Mouse (Mus musculus): ENCODE data around the gene Flii. TPM values are rescaled to one million over a fixed set of nuclear protein-coding genes. Genes with fewer than 3 reads are reported as not detected.
A peak's percentile ranks its signal among the peaks of the same experiment; 100 is the strongest.

The Flii gene
- polyA plus RNA-seq (2015; fragmentation: Nextera tagmentation; extraction: Ambion mirVana): 83.3 and 94.4 TPM in 2 replicates

DNA sequence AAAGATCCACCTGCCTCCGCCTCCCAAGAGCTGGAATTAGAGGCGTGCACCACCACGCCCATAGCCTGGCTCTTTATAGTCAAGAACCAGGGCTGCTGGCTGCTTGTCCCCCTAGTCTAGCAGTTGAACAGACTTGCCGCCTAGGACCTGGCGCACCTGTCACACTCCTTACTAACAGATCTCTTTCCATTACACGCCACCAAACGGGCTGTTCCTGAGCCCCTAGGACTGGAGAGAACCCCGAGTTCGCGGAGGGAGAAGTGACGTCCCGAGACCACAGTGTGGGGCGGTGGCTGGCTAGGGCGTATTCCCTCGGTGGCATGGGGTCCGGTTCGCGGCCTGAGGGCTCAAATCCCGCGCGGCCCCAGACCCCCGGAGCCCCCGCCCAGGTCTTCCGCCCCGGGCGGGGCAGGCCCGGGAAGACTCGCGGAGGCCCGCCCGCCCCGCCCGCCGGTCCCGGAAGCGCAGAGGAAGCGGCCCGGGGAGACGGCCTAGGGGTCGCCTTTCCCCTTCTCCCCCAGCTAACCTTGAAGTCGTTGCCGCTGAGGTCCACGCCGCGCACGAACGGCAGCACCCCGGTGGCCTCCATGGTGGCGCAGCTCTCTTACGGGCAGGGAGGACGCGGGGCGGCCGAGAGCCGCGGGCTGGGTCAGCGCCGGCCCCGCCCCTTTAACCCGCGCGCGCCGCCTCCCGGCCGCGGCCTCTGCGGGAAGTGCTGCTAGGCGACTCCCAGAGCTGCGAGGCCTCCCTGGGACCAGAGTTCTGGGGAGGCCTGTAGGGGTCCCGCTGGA is at the start of gene Flii:
Gene Flii, minus strand, starts transcription at position 663 of the 791 bp plus-strand sequence.
- H3K9me3 ChIP-seq: no peaks in the 10 kb centered on the region
- no peaks in the 10 kb centered on the region for H3K27me3 ChIP-seq
- peak within 1 kb of the TSS; percentile 76 for H3K4me3 ChIP-seq
- H3K27ac ChIP-seq: peak within 1 kb of the TSS; percentile 84
- H3K36me3 ChIP-seq: peaks cover 36% of the 10 kb centered on the region
- peak; percentile 83 for ATAC-seq (ENCODE audit: borderline replicate concordance, extremely low read depth, low FRiP score, low TSS enrichment)
- peak within 1 kb of the TSS; percentile 86 for H3K9ac ChIP-seq
- peak within 1 kb of the TSS; percentile 78 for H3K4me2 ChIP-seq
- WGBS: under 1% methylated on average over 71 of the region's 71 CpGs
- H3K4me1 ChIP-seq: peaks cover 31% of the 10 kb centered on the region

DNA sequence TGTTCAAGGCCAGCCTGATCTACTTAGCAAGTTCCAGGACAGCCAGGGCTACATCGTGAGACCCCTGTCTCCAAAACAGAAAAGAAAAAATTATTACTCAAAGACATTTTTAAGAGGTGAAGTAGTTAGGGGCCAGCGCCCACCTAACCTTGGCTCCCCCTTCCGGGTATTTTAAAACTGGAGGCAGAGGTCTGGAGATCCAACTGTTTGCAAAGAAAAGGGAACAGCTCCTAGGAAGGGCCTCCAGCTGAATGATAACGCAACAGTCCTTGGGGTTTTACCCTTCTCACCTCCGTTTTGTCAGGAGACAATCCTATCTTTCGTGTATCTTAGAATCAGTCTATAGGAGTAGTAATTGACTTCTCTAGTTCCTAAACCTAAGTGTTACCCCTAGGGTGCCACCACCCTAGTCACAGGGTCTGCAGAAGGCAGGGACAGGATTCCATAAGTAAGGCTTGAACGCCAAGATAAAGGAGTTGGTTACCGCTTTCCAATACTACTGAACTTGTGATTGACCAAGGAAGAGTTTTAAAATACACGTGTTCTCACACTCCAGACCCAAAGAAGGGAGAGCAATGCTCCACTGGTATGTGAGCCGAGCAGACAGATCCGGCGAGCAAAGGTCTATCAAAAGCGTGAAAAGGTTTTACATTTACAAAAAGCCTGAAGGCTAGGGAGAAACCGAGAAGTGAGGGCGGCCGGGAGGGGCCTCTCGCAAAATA is 49.2 kb upstream of the Flii start:
- no peaks in the 10 kb centered on the region for H3K9me3 ChIP-seq
- WGBS: 1% methylated on average over 17 of the region's 17 CpGs
- peak overlapping the region; percentile 76 for H3K4me2 ChIP-seq
- peak overlapping the region; percentile 90 for H3K27ac ChIP-seq
- H3K27me3 ChIP-seq: no peaks in the 10 kb centered on the region
- no peak for ATAC-seq (ENCODE audit: borderline replicate concordance, extremely low read depth, low FRiP score, low TSS enrichment)
- peaks cover 59% of the 10 kb centered on the region for H3K4me1 ChIP-seq
- peak overlapping the region; percentile 71 for H3K9ac ChIP-seq
- peak overlapping the region; percentile 75 for H3K4me3 ChIP-seq
- H3K36me3 ChIP-seq: peaks cover 15% of the 10 kb centered on the region

DNA sequence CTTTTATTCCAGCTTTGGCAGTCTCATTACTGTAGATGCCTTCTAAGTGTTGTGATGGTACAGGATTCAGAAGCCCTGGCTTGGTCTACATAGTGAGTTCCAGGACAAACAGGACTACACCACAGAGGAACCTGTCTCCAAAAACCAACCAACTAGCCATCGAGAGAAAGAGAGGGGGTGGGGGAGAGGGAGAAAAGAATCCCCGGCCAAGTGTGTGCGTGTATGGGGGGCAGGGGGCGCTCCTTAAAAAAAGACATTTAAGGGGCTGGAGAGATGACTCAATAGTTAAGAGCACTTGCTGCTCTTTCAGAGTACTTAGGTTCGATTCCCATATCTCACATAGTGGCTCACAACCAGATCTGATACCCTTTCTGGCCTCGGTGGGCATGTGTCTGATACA is 48.5 kb upstream of the Flii start:
- H3K9me3 ChIP-seq: no peaks in the 10 kb centered on the region
- WGBS: 24% methylated on average over 6 of the region's 6 CpGs
- peak overlapping the region; percentile 76 for H3K4me2 ChIP-seq
- H3K36me3 ChIP-seq: peaks cover 15% of the 10 kb centered on the region
- no peak for ATAC-seq (ENCODE audit: borderline replicate concordance, extremely low read depth, low FRiP score, low TSS enrichment)
- peaks cover 52% of the 10 kb centered on the region for H3K4me1 ChIP-seq
- peak overlapping the region; percentile 71; the same call in 1 of the 2 replicates for H3K9ac ChIP-seq
- H3K27ac ChIP-seq: no peak overlapping the region
- H3K4me3 ChIP-seq: peak overlapping the region; percentile 75
- H3K27me3 ChIP-seq: no peaks in the 10 kb centered on the region

DNA sequence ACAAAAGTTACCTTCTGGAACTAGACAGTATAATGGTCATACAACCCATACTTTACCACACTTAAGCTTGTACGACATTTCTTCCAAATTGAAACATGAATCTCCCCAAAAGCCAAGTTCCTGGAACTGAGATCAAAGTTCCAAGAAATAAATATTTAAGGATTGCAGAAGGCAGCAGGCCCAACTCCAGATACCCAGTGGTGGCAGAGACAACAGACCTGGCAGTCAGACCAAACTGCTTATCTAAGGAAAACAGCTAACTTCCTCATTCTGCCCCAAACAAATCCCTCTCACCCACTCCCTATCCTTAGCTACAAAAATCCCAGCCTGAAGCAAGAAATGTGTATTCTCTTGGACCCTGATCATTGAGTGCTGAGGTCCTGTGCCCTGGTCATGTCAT is 47.8 kb upstream of the Flii start:
- Histone ChIP-seq H3K36me3 (peaks cover 10% of the 10 kb centered on the region), H3K27ac (0 out of 2 replicates have a peak overlapping the region, but pooled peaks have one; percentile 28), H3K27me3 (no peaks in the 10 kb centered on the region), H3K4me1 (peaks cover 44% of the 10 kb centered on the region), H3K9me3 (no peaks in the 10 kb centered on the region), H3K4me3 (peak overlapping the region; percentile 75; the same call in 1 of the 2 replicates), H3K9ac (peak overlapping the region; percentile 16; the same call in 1 of the 2 replicates), H3K4me2 (peak overlapping the region; percentile 76)
- WGBS: 46% methylated on average over 1 of the region's 1 CpGs
- no peak for ATAC-seq (ENCODE audit: borderline replicate concordance, extremely low read depth, low FRiP score, low TSS enrichment)

DNA sequence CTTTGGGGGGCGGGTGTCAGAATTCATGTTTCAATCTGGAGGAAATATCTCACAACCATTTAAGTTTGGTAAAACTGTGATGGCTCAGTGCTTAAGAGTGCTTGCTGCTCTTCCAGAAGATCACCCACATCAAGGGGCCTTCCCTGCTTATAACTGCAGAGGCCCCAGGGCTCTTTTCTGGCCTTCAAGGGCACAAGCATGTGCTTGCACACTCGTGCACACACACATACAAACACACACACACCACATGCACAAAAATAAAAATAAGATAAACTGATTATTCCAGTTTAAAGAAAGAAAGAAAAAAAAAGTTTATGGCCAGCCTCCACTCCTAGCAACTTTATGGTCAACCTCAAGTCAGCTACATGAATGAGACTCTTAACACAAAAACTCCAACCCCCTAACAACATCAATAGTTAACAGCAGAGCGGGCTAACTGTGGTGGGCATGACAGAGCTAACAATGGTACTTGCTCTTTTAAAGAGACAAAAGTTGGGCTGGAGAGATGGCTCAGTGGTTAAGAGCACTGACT is 47.2 kb upstream of the Flii start:
- Histone ChIP-seq H3K9me3 (no peaks in the 10 kb centered on the region), H3K4me1 (peaks cover 38% of the 10 kb centered on the region), H3K4me2 (peak overlapping the region; percentile 29), H3K36me3 (peaks cover 4% of the 10 kb centered on the region; the same call in 1 of the 2 replicates), H3K9ac (no peak overlapping the region), H3K4me3 (no peak overlapping the region), H3K27me3 (no peaks in the 10 kb centered on the region), H3K27ac (peak overlapping the region; percentile 28; the same call in 1 of the 2 replicates)
- ATAC-seq (ENCODE audit: borderline replicate concordance, extremely low read depth, low FRiP score, low TSS enrichment): no peak
- WGBS: 70% methylated on average over 3 of the region's 3 CpGs

DNA sequence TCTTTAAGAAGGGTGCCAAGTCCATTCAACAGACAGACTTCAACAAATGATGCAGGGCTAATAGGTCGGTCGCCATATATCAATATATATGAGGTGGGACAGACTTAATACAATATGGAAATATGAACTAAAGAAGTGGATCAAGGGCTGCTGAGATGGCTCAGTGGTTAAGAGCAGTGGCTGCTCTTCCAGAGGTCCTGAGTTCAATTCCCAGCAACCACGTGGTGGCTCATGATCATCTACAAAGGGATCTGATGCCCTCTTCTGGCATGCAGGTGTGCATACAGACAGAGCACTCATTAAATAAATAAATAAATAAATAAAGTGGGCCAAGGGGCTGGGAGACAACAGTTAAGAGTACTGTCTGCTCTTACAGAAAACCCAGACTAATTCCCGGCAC is 45.1 kb upstream of the Flii start:
- no peaks in the 10 kb centered on the region for H3K27me3 ChIP-seq
- peaks cover 24% of the 10 kb centered on the region for H3K4me1 ChIP-seq
- no peak overlapping the region for H3K9ac ChIP-seq
- no peaks in the 10 kb centered on the region for H3K9me3 ChIP-seq
- H3K27ac ChIP-seq: no peak overlapping the region
- H3K4me2 ChIP-seq: no peak overlapping the region
- no peak overlapping the region for H3K4me3 ChIP-seq
- H3K36me3 ChIP-seq: no peaks in the 10 kb centered on the region
- 76% methylated on average over 4 of the region's 4 CpGs for WGBS
- no peak for ATAC-seq (ENCODE audit: borderline replicate concordance, extremely low read depth, low FRiP score, low TSS enrichment)

DNA sequence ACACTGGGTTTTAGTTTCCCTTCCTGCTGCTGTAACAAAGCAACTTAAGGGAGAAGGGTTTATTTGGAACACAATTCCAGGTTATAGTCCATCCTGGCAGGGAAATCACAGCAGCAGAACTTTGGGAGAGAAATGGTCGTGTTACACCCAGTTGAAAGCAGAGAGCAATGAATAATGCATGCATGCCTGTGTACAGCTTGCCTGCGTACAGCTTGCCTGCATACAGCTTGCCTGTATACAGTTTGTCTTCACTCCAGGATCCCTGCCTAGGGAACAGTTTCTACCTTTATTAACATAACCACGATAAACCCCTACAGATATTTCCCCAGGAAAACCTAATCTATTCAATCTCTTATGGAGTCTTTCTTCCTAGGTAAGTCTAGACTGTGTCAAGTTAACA is 43.7 kb upstream of the Flii start:
- H3K9ac ChIP-seq: no peak overlapping the region
- peaks cover 19% of the 10 kb centered on the region for H3K4me1 ChIP-seq
- WGBS: 87% methylated on average over 3 of the region's 3 CpGs
- H3K9me3 ChIP-seq: no peaks in the 10 kb centered on the region
- no peak overlapping the region for H3K4me3 ChIP-seq
- no peak overlapping the region for H3K27ac ChIP-seq
- no peak overlapping the region for H3K4me2 ChIP-seq
- H3K27me3 ChIP-seq: no peaks in the 10 kb centered on the region
- ATAC-seq (ENCODE audit: borderline replicate concordance, extremely low read depth, low FRiP score, low TSS enrichment): no peak
- H3K36me3 ChIP-seq: no peaks in the 10 kb centered on the region

DNA sequence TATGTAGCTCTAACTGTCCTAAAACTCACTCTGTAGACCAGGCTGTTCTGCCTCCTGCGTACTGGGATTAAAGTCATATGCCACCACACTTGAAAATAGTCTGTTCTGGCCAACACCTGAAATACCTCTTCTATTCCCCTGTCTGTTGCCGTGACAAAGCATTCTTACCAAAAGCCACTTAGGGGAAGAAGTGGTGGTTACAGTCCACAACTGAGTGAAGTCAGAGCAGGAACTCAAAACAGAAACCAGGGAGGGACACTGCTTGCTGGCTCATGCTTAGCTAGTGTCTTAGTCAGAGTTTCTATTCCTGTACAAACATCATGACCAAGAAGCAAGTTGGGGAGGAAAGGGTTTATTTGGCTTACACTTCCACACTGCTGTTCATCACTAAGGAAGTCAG is 42.3 kb upstream of the Flii start:
- Histone ChIP-seq H3K9ac (no peak overlapping the region), H3K4me1 (peaks cover 6% of the 10 kb centered on the region), H3K4me3 (no peak overlapping the region), H3K27me3 (no peaks in the 10 kb centered on the region), H3K4me2 (no peak overlapping the region), H3K27ac (no peak overlapping the region), H3K36me3 (peaks cover 4% of the 10 kb centered on the region; the same call in 1 of the 2 replicates), H3K9me3 (no peaks in the 10 kb centered on the region)
- no peak for ATAC-seq (ENCODE audit: borderline replicate concordance, extremely low read depth, low FRiP score, low TSS enrichment)
- 83% methylated on average over 2 of the region's 2 CpGs for WGBS

DNA sequence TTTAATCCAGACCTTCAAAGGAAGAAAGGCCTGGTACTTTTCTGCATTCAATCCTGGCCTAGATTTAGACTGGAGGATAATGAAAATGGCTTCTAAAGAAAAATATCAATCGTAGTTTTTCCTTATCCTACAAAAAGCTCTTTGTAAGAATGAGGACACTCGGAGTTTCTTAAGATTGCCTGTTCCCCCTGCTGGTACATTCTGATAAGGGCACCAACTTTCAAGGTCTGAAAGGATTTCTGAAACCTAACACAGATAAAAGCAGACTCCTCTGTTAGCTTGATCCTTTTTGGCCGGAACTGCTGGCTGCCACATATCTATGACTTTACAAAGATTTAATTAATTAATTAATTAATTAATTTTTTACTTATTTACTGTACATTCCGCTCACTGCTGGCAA is 39.9 kb upstream of the Flii start:
- H3K9me3 ChIP-seq: no peaks in the 10 kb centered on the region
- no peaks in the 10 kb centered on the region for H3K27me3 ChIP-seq
- H3K4me3 ChIP-seq: no peak overlapping the region
- no peak overlapping the region for H3K4me2 ChIP-seq
- WGBS: 83% methylated on average over 4 of the region's 4 CpGs
- ATAC-seq (ENCODE audit: borderline replicate concordance, extremely low read depth, low FRiP score, low TSS enrichment): no peak
- H3K27ac ChIP-seq: no peak overlapping the region
- no peaks in the 10 kb centered on the region for H3K4me1 ChIP-seq
- H3K36me3 ChIP-seq: peaks cover 4% of the 10 kb centered on the region; the same call in 1 of the 2 replicates
- H3K9ac ChIP-seq: no peak overlapping the region

DNA sequence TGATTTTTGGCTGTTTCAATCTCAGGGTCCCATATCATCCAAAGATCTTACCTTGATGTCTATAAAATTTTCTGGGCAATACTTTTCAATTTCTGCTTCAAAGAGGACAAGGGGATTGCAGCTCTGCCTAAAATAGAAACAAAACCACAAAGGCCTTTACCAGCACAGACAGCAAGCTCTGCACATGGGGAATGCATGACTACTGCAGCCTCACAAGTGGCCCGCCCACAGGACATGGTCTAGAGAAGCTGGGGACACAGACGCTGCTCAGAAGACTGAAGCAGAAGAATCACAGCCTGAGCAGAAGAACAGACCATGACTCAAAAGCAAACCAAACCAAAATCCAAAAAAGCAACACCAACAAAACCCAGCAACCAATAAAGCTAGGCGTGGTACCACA is 34.6 kb upstream of the Flii start:
- Histone ChIP-seq H3K9me3 (no peaks in the 10 kb centered on the region), H3K4me3 (no peak overlapping the region), H3K4me2 (no peak overlapping the region), H3K27ac (no peak overlapping the region), H3K36me3 (peaks cover 28% of the 10 kb centered on the region), H3K27me3 (no peaks in the 10 kb centered on the region), H3K9ac (no peak overlapping the region), H3K4me1 (no peaks in the 10 kb centered on the region)
- ATAC-seq (ENCODE audit: borderline replicate concordance, extremely low read depth, low FRiP score, low TSS enrichment): no peak
- WGBS: 90% methylated on average over 3 of the region's 3 CpGs

DNA sequence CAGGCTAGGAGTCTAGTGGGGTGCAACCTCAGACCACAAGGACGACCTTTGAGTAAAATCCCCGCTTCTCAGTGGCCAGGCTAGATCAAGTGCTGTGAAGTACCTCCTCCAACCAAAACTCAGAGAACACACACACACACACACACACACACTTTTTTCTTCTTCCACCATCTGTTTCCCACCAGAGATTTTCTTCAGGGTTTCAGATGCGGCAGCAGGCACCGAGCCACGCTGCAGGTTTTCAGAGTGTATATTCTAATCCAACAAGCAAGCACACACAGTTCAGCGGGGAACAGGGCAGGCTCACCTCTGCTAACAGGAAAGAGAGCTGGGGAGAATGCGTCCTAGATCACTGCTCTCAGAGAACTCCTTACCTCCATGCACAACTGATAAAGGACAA is 28.5 kb upstream of the Flii start:
- H3K4me2 ChIP-seq: no peak overlapping the region
- H3K36me3 ChIP-seq: peaks cover 59% of the 10 kb centered on the region
- H3K9ac ChIP-seq: no peak overlapping the region
- WGBS: 84% methylated on average over 7 of the region's 7 CpGs
- no peak for ATAC-seq (ENCODE audit: borderline replicate concordance, extremely low read depth, low FRiP score, low TSS enrichment)
- no peak overlapping the region for H3K4me3 ChIP-seq
- no peaks in the 10 kb centered on the region for H3K27me3 ChIP-seq
- no peak overlapping the region for H3K27ac ChIP-seq
- H3K4me1 ChIP-seq: no peaks in the 10 kb centered on the region
- no peaks in the 10 kb centered on the region for H3K9me3 ChIP-seq

DNA sequence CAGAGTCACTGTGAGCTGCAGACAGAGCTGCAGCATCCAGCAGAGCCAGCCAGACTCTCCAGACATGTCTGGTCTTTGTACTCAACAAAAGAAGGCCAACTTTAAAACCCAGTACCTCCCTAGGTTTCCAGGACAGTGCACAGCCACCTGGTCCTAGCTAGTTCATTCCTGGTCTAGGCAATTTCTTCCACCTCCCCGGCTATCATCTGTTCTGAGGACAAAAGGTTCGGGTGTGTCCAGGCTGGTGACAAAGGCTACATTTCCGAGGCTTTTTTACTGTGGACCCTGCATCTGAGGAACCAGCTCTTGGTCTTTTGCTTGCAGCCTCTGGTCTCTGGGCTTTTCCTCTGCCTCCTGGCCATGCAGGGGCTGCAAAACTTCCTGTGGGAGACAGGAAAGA is 13.3 kb upstream of the Flii start:
- WGBS: 77% methylated on average over 3 of the region's 3 CpGs
- no peak overlapping the region for H3K9ac ChIP-seq
- H3K27me3 ChIP-seq: no peaks in the 10 kb centered on the region
- no peak overlapping the region for H3K4me3 ChIP-seq
- H3K4me2 ChIP-seq: no peak overlapping the region
- no peaks in the 10 kb centered on the region for H3K9me3 ChIP-seq
- no peaks in the 10 kb centered on the region for H3K4me1 ChIP-seq
- peaks cover 52% of the 10 kb centered on the region for H3K36me3 ChIP-seq
- ATAC-seq (ENCODE audit: borderline replicate concordance, extremely low read depth, low FRiP score, low TSS enrichment): no peak
- no peak overlapping the region for H3K27ac ChIP-seq

Data from lung, embryonic 15.5 days (tissue).